ENCODE assay signal across 8 mouse cellular contexts in genomic region chr1:191989994-191990393, GRCm38 (mm10). TPM values are rescaled to one million over a fixed set of nuclear protein-coding genes. Genes with fewer than 3 reads are reported as not detected.
A peak's percentile ranks its signal among the peaks of the same experiment; 100 is the strongest.
DNase-seq lines count a peak whose midpoint lies in the region; ATAC-seq lines count a peak whose summit lies in the region.

No protein-coding gene starts in this region.

- DNase-seq in R1 (ENCODE audit: low read depth, low spot score) = peak; percentile 96
- DNase-seq in cerebellum, postnatal 25 days = peak; percentile 94 to 98
- peak; percentile 79 to 89 for DNase-seq in frontal cortex, postnatal 25 days (ENCODE audit: low spot score in 2 of 2)
- peak; percentile 94 for DNase-seq in left cerebral cortex, adult 11 months (ENCODE audit: low spot score)
- DNase-seq in lung, postnatal 4 days = peak; percentile 96 to 97
- DNase-seq in retina, postnatal 7 days (ENCODE audit: low read depth, low spot score) = peak; percentile 89
- peak; percentile 81 for DNase-seq in urinary bladder, adult 2 months (ENCODE audit: low spot score)

- H3K36me3 ChIP-seq in hindbrain, embryonic 15.5 days = no peaks in the 10 kb centered on the region

- WGBS in hindbrain, embryonic 15.5 days = under 1% methylated on average over 22 of the region's 22 CpGs

- H3K27ac ChIP-seq in hindbrain, embryonic 15.5 days (replicated peaks) = peak overlapping the region; percentile 89

- H3K9ac ChIP-seq in hindbrain, embryonic 15.5 days = peak overlapping the region; percentile 69

- ATAC-seq in hindbrain, embryonic 15.5 days (ENCODE audit: low FRiP score, low read depth) = peak; percentile 98

- no peaks in the 10 kb centered on the region for H3K27me3 ChIP-seq in hindbrain, embryonic 15.5 days

- H3K4me1 ChIP-seq in hindbrain, embryonic 15.5 days (replicated peaks) = peaks cover 3% of the 10 kb centered on the region; the same call in 1 of the 2 replicates

- H3K9me3 ChIP-seq in hindbrain, embryonic 15.5 days = no peaks in the 10 kb centered on the region

- H3K4me2 ChIP-seq in hindbrain, embryonic 15.5 days = peak overlapping the region; percentile 59

- peak overlapping the region; percentile 63 for H3K4me3 ChIP-seq in hindbrain, embryonic 15.5 days

RNA-seq across cellular contexts. Expression of gene Rd3, which starts 12.8 kb away (rescaled TPM):
- 3.0 and 4.0 TPM in 2 replicates for polyA plus RNA-seq in hindbrain, embryonic 15.5 days (2015; fragmentation: Nextera tagmentation; extraction: Ambion mirVana)
- 0.06 and 0.10 TPM in 2 replicates for polyA plus RNA-seq in urinary bladder, adult 2 months (2012; rRNA removed)

Comparison
In these comparisons a context has a peak if more than half of its experiments do, and no peak if none do; other contexts are left out.
1. Peak in every context shown above with its lines: DNase-seq, ATAC-seq, H3K4me3 ChIP-seq and H3K27ac ChIP-seq.